Mouse (Mus musculus): ENCODE measurements at regions not wholly inside any gene's neighbourhood (a gene's known extent, or its start where the extent isn't known, plus 50 kb on each side); places are given as distances from the start of the nearest gene placed in this dataset.

DNA sequence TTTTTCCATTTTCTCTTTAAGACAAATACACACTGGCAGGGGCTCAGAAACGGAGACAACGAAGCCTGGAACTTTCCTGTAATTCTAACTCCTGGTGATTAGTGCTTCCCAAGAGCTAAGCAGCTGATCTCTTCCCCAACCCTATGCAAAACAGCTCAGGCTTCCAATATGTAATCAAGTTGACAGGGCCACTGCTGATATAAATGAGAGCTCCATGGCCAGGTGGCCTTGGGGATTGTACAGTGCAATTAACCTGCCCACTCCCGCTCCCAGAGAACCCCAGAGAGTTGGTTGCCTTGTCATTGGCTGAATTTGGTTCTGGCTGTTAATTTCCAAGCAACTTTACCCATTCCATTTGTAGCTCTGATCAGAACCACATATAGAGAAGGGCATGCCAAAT is 67.8 kb downstream of the 4933415F23Rik start:
- DNase-seq (ENCODE audit: low spot score in 2 of 2), result no peak

DNA sequence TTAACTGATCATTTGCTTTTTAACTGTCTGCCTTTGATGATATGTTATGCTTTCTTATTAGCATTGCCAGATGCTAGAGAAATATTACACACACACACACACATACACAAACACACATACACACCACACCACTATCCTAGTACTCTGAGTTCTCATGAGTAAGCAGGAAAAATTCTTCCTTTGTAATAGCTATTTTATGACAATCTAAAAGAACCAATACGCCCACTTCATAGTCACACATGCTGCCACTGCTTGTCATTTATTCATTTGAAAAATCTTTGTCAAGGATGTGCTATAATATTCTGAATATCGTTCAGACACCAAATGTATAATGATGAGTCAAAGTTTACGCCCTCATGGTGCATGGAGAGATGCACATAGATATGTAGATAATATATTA is 78.5 kb downstream of the 4933415F23Rik start:
- DNase-seq (ENCODE audit: low spot score in 2 of 2), result no peak

- no peak for DNase-seq (ENCODE audit: low spot score in 2 of 2)
Observed at GRCm38 (mm10) chr1:23007784-23008490, 94.1 kb downstream of the 4933415F23Rik start.

DNA sequence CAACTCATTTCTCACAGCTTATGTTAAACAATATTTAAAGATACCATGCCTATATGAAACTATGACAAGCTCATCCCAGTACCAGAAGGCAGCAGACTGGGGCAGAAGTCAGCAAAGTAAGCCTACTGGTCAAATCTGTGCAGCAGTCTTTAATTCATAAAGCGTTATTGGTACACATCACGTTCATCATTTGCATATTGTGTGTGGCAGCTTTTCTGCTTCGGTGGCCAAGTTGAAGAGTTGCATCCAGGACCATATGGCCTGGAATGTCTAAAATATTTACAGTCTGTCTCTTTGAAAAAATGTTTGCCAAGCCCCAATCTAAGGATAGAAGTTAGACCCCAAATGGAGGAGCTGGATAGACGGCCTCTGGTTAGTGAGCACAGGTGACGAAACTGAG is 97.2 kb downstream of the 4933415F23Rik start:
- DNase-seq (ENCODE audit: low spot score in 2 of 2), result no peak

GRCm38 (mm10) chr1:22996665-22997064 is 105.4 kb downstream of the 4933415F23Rik start:
- no peak for DNase-seq (ENCODE audit: low spot score in 2 of 2)

GRCm38 (mm10) chr1:22989521-22990221 is 112.4 kb downstream of the 4933415F23Rik start:
- no peak for DNase-seq (ENCODE audit: low spot score in 2 of 2)

DNA sequence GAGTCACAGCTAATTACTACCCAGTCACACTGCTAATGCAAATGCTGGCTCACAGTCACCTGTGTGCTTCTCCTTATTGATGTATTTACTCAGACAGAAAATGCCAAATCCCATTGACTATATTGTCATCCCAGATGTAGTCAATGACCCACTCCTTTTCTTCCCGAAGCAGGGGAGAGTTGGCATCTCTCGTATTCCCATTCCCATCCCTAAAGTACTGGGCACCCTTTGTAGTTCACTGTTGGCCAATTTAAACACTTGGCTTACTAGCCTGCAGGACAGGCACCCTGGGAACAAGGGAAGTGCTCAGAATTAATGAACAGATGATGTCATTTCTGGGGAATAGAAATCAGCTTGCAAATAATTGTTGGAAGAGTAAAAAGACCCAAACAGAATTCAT is 114.5 kb downstream of the 4933415F23Rik start:
- no peak for DNase-seq (ENCODE audit: low spot score in 2 of 2)

- DNase-seq (ENCODE audit: low spot score in 2 of 2), result peak in 1 of 2 experiments; percentile 38
Observed at GRCm38 (mm10) chr1:22984276-22984675, 117.8 kb downstream of the 4933415F23Rik start.

DNA sequence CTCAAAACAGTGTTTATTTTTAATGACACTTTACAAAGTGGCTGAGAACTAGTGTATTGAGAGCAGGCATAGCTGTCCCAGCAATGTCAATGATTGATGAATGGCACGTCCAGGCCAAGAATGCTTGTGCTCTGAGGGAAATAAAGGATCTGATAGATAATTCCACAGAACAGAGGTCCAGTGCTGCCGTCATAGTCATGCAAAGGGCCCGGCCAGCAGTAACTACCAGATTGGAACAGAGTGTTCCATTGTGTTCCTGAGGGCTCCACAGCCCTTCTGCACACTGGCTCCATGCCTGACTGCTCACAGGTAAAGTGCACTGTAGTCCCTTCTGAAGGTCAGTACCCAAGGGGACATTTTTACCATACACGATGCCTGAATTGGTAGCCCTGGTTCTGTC is 127.1 kb downstream of the 4933415F23Rik start:
- no peak for DNase-seq (ENCODE audit: low spot score in 2 of 2)

DNA sequence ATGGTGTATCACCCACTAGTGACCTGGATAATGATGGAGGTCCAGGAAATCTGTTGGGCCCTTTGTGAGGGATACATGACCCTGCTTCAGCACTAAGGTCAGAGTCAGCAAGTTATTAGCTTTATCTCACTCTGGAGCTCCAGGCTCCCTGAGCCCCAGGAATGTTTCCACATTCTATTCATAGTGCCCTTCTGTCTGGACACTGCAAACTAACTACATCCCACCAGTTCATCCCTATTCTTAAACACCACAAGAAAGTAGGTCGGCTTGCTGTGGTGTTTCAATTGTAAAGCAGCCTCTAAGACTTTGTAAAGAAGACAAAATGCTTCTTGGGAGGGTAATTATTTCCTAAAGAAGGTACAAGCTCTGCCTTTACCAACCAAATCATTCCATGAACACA is 138.2 kb upstream of the Rims1 start:
- no peak for DNase-seq (ENCODE audit: low spot score in 2 of 2)

DNA sequence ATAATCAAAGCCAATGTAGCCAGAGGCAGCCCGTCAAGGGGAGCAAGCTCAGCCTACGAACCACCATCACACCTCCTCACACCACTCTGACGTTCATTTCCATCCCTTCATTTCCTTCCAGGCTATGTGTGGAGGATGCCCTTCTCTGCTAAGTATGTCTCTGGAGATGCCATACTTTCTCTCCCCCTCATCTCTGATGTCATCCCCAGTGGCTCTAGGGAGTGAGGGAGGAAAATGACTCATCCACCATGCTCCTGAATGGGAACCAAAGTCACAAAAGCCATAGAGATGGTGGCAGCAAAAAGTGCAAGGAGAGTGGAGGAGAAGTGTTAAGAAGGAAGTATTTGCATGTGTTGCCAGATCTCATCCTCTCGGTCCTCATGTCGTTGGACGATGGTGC is 134.0 kb upstream of the Rims1 start:
- DNase-seq (ENCODE audit: low spot score in 2 of 2), result no peak

GRCm38 (mm10) chr1:22931147-22931896 is 125.5 kb upstream of the Rims1 start:
- no peak for DNase-seq (ENCODE audit: low spot score in 2 of 2)

DNA sequence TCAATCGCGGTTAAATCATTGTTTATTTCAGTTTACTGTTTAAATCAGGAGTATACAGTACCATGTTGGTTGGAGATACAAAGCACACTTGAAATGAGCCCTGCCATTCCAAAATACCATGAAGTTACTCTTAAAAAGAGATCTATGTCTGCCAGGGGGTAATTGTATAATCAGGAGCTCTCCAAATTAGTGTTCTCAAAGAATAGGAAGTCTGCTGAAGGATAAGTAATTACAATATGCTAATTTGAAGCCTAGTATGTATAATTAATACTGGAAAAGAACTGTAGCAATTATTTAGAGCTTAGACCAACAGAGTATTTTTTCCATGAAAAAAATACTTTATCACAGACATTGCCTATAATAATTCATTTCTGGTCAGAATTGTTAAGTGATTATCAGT is 97.2 kb upstream of the Rims1 start:
- no peak for DNase-seq (ENCODE audit: low spot score in 2 of 2)

GRCm38 (mm10) chr1:22901018-22901625 is 95.3 kb upstream of the Rims1 start:
- DNase-seq (ENCODE audit: low spot score in 2 of 2), result no peak

GRCm38 (mm10) chr1:22895099-22895498 is 89.3 kb upstream of the Rims1 start:
- DNase-seq (ENCODE audit: low spot score in 2 of 2), result no peak

GRCm38 (mm10) chr1:22862985-22863384 is 57.2 kb upstream of the Rims1 start:
- no peak for DNase-seq (ENCODE audit: low spot score in 2 of 2)
